Mouse (Mus musculus): ENCODE data around the gene Ccdc85c.

DNA sequence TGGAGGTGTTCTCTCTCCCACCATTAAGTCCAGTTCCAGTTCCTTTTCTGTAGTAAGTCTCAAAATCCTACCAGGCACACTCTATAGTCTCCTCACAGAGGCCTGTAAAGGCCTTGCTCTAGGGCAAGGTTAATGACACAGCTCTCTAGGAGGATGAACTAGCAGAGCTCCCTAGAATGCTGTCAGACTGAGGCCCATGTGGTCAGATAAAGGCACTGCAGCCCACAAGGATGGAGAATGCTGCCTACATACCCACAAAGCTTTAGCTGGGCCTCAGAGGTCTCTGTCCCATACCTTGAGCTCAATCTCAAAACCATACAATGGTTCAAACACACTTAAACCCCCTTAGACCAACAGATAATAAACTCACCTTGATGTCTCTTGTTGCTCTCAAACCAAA lies 115.4 kb downstream of the Ccdc85c start:
- TF ChIP-seq CTCF (IDR thresholded peaks at IDR 0.05; ENCODE audit: extremely low read depth, insufficient read length, insufficient replicate concordance, low read depth, low read length) (no peak), POLR2A (IDR thresholded peaks at IDR 0.05; ENCODE audit: low read depth, low read length) (no peak)
